In the genomic region with DNA sequence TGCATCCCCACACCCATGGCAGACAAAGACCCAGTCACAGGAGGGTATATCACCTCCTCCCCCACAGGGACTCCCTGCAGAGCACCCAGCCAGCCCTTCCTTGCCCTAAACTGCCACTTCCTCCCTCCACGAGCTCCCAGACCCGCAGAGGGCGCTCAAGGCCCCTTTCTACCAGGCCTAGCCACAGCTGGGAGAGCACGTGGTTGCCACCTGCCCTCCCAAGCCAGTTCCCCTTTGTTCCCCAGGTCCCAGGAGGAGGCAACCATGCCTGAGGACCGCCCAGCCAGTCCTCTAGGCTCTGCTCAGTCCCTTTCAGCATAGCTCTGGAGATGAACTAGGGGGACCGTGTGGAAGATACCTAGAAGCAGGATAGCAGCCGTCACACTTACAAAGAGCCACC, we compare ENCODE assay signal across 8 mouse cellular contexts. TPM values are rescaled to one million over a fixed set of nuclear protein-coding genes. Genes with fewer than 3 reads are reported as not detected.
DNase-seq lines count a peak whose midpoint lies in the region; ATAC-seq lines count a peak whose summit lies in the region.

No protein-coding gene starts in this region.

- no peaks in the 10 kb centered on the region for H3K9me3 ChIP-seq in midbrain, embryonic 10.5 days (replicated peaks)
- no peaks in the 10 kb centered on the region for H3K9me3 ChIP-seq in midbrain, embryonic 15.5 days
- no peaks in the 10 kb centered on the region for H3K9me3 ChIP-seq in intestine, embryonic 16.5 days (ENCODE audit: control insufficient read depth, low read length)
- H3K9me3 ChIP-seq in midbrain, embryonic 12.5 days: no peaks in the 10 kb centered on the region

- peak overlapping the region; percentile 90 for H3K27ac ChIP-seq in midbrain, embryonic 10.5 days (replicated peaks)
- H3K27ac ChIP-seq in midbrain, embryonic 15.5 days: no peak overlapping the region
- no peak overlapping the region for H3K27ac ChIP-seq in intestine, embryonic 16.5 days (ENCODE audit: low read length)
- H3K27ac ChIP-seq in midbrain, embryonic 12.5 days (replicated peaks): peak overlapping the region; percentile 78

- no peaks in the 10 kb centered on the region for H3K27me3 ChIP-seq in midbrain, embryonic 10.5 days (ENCODE audit: low read depth, poor library complexity, severe bottlenecking)
- no peaks in the 10 kb centered on the region for H3K27me3 ChIP-seq in midbrain, embryonic 15.5 days (replicated peaks)
- H3K27me3 ChIP-seq in intestine, embryonic 16.5 days (replicated peaks; ENCODE audit: control insufficient read depth, insufficient read depth, low read length): no peaks in the 10 kb centered on the region
- H3K27me3 ChIP-seq in midbrain, embryonic 12.5 days: no peaks in the 10 kb centered on the region

- peak overlapping the region; percentile 2; the same call in 1 of the 2 replicates for H3K4me3 ChIP-seq in midbrain, embryonic 10.5 days
- H3K4me3 ChIP-seq in midbrain, embryonic 15.5 days: no peak overlapping the region
- H3K4me3 ChIP-seq in intestine, embryonic 16.5 days (ENCODE audit: low read length): no peak overlapping the region
- H3K4me3 ChIP-seq in midbrain, embryonic 12.5 days: no peak overlapping the region

- H3K4me2 ChIP-seq in midbrain, embryonic 15.5 days: no peak overlapping the region
- H3K4me2 ChIP-seq in intestine, embryonic 16.5 days (ENCODE audit: low read depth, low read length): no peak overlapping the region
- no peak overlapping the region for H3K4me2 ChIP-seq in midbrain, embryonic 12.5 days (replicated peaks)

- no peak for ATAC-seq in midbrain, embryonic 15.5 days (replicated peaks)
- peak; percentile 84 for ATAC-seq in common myeloid progenitor, adult 5-6 weeks (replicated peaks; ENCODE audit: low read depth, poor library complexity, severe bottlenecking)
- peak; percentile 59 for ATAC-seq in intestine, embryonic 16.5 days
- ATAC-seq in midbrain, embryonic 12.5 days (ENCODE audit: low FRiP score, low read depth): peak; percentile 70

- intact Hi-C loops in gastrocnemius, postnatal 14 days (cut with DNase I; ENCODE audit: low total_unique reads): no loop called here
- intact Hi-C loops in left cerebral cortex, postnatal 4 days (cut with DNase I): no loop called here

- H3K4me1 ChIP-seq in midbrain, embryonic 10.5 days: peaks cover 61% of the 10 kb centered on the region
- peaks cover 32% of the 10 kb centered on the region for H3K4me1 ChIP-seq in midbrain, embryonic 15.5 days
- peaks cover 18% of the 10 kb centered on the region for H3K4me1 ChIP-seq in intestine, embryonic 16.5 days (ENCODE audit: control insufficient read depth, insufficient read depth, low read length)
- peaks cover 42% of the 10 kb centered on the region for H3K4me1 ChIP-seq in midbrain, embryonic 12.5 days

- no peaks in the 10 kb centered on the region for H3K36me3 ChIP-seq in midbrain, embryonic 10.5 days
- H3K36me3 ChIP-seq in midbrain, embryonic 15.5 days (replicated peaks): no peaks in the 10 kb centered on the region
- no peaks in the 10 kb centered on the region for H3K36me3 ChIP-seq in intestine, embryonic 16.5 days (ENCODE audit: control insufficient read depth, insufficient read depth, low read length)
- H3K36me3 ChIP-seq in midbrain, embryonic 12.5 days: no peaks in the 10 kb centered on the region

- no peak overlapping the region for H3K9ac ChIP-seq in midbrain, embryonic 15.5 days
- peak overlapping the region; percentile 44; the same call in 1 of the 2 replicates for H3K9ac ChIP-seq in intestine, embryonic 16.5 days (ENCODE audit: low read depth, low read length)
- no peak overlapping the region for H3K9ac ChIP-seq in midbrain, embryonic 12.5 days (replicated peaks)

- DNase-seq in midbrain, embryonic 10.5 days (ENCODE audit: low spot score): peak; percentile 91
- DNase-seq in gastrocnemius, postnatal 14 days: peak; percentile 91
- DNase-seq in left cerebral cortex, postnatal 4 days: peak; percentile 86
- DNase-seq in spleen, postnatal 36 days (ENCODE audit: low spot score in 2 of 2): peak; percentile 93 to 95

- WGBS in midbrain, embryonic 10.5 days: 4% methylated on average over 7 of the region's 7 CpGs
- 8% methylated on average over 7 of the region's 7 CpGs for WGBS in midbrain, embryonic 15.5 days
- WGBS in intestine, embryonic 16.5 days: 17% methylated on average over 7 of the region's 7 CpGs
- 5% methylated on average over 7 of the region's 7 CpGs for WGBS in midbrain, embryonic 12.5 days

RNA-seq across cellular contexts. Expression of a gene that starts 17.1 kb away (rescaled TPM):
- polyA plus RNA-seq in midbrain, embryonic 10.5 days (2016; fragmentation: Nextera tagmentation; extraction: Ambion mirVana): 2,732 and 2,904 TPM in 2 replicates
- polyA plus RNA-seq in midbrain, embryonic 15.5 days (2015; fragmentation: Nextera tagmentation; extraction: Ambion mirVana): 1,373 and 1,532 TPM in 2 replicates
- 6,083 and 6,415 TPM in 2 replicates for total RNA-seq in common myeloid progenitor, adult 5-6 weeks (2017)
- 100 to 1,000 TPM; 184 to 248 TPM for total RNA-seq in gastrocnemius, postnatal 14 days (2021)
- 1,684 and 1,813 TPM in 2 replicates for polyA plus RNA-seq in intestine, embryonic 16.5 days (2015; fragmentation: Nextera tagmentation; extraction: Ambion mirVana)
- 1,000 to 10,000 TPM; 1,018 to 1,064 TPM for total RNA-seq in left cerebral cortex, postnatal 4 days (2021)
- 2,626 and 2,824 TPM in 2 replicates for polyA plus RNA-seq in midbrain, embryonic 12.5 days (2016; fragmentation: Nextera tagmentation; extraction: Ambion mirVana)

Comparison
In these comparisons a context has a peak if more than half of its experiments do, and no peak if none do; other contexts are left out.
1. H3K27ac ChIP-seq: peak in midbrain, embryonic 10.5 days (single experiment) and midbrain, embryonic 12.5 days (single experiment); none in midbrain, embryonic 15.5 days (single experiment) and intestine, embryonic 16.5 days (single experiment).
2. Peak in every context shown above with its lines, with median percentiles within 50 percentile points of each other: DNase-seq.